Mouse (Mus musculus): Measurements from ENCODE around the gene Kif21a.

Gene Kif21a

DNA sequence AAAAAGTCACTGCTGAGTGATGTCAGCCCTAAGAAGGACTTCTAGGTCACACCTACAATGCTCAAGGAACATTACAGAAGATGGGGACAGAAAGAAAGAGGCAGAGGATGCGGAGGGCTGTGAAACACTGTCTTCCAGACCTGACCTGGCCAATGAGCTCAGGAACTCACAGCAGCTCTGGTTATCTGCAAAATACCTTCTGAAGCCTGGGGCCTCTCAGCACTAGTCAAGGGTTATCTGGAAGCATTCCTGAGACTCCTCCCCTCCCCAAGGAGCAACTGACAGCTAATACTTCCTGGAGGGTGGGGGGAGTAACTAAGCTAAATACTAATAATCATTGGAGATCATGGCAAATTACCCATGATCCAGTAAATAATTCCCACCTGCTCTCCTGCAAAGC, 111.3 kb downstream of the Kif21a start:
- DNase-seq (ENCODE audit: low spot score in 2 of 2) = no peak

DNA sequence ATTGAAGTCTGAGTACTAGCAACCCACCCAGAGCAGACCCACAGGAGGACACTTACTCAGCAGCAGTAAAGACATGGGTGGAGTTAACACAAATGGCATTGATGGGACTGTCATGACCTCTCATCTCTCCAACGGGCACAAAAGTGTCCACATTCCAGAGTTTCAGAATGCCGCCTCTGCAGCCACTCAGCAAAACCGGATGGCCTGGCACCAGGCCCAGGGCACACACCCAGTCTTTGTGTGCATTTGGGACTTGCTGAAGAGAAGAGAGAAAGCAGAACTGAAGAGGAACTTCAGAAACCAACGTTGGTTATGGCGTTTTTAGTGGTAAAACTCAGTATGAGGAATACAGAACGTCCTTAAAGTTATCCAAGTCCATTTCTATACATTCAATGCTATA, 114.2 kb downstream of the Kif21a start:
- DNase-seq (ENCODE audit: low spot score in 2 of 2) = no peak

- no peak for DNase-seq (ENCODE audit: low spot score in 2 of 2)
These were observed 118.3 kb downstream of the Kif21a start for GRCm38 (mm10) chr15:90931451-90931850.

DNA sequence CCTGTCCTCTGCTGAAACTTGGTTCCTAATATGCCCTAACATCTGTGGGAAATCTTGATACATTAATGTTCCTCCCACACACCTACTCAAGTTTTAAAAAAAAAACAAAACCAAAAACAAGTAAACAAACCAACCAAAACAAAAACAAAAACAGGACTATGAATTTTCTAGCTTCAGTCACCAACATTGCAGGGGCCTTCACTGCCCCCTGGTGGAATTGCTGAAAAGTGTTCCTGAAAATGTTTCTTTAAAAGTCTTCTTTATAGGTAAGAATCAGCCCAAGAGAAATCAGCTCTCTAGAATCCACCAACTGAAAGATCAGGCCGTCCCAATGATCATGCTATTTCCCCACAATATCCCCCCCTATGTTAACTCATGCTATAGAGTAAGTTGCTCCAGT, 120.7 kb downstream of the Kif21a start:
- no peak for DNase-seq (ENCODE audit: low spot score in 2 of 2)

- no peak for DNase-seq (ENCODE audit: low spot score in 2 of 2)
These were observed 153.3 kb downstream of the Kif21a start for GRCm38 (mm10) chr15:90896480-90896879.

DNA sequence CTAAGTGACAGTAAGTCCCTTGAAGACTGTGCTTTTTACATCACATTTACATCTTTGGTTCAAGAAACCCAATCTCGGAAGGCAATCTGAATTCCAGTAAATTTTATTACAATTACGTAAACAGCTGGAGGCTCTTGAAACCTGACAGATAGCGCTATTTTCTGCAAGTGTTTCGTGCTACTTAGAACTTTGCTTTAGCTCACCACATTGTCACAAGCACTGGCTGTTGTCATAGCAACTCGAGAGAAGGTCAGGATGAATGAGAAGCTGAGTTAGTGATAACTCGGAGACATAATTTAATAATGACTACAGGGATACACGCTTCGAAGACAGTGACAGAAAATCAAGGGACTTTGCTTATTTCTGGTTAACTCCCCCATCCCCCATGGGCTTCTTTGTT, 162.3 kb downstream of the Kif21a start:
- DNase-seq (ENCODE audit: low spot score in 2 of 2) = no peak

All from frontal cortex, postnatal 10 days (tissue).